Mouse (Mus musculus) heart, adult 2 months (tissue): ENCODE measurements around the gene Pcdh15. TPM values are rescaled to one million over a fixed set of nuclear protein-coding genes. Genes with fewer than 3 reads are reported as not detected.

Experiments used
- DNase-seq, 2 experiments: peaks; one replicate each; pipeline ENCODE4 v3.0.0; 2021
- H3K27ac ChIP-seq: fragments of 200-600 bp; 2 replicates; pipeline ENCODE4 v1.8.1; 2022
- H3K27me3 ChIP-seq: fragments of 200-500 bp; 2 replicates; pipeline ENCODE4 v1.6.1; 2012; ENCODE audit warnings: mild to moderate bottlenecking, low read length, inconsistent platforms, mixed read lengths; ENCODE audit not compliant: control insufficient read depth, insufficient read depth
- H3K36me3 ChIP-seq: fragments of 200-500 bp; 2 replicates; pipeline ENCODE4 v1.6.1; 2012; ENCODE audit warnings: low read length, inconsistent platforms; ENCODE audit not compliant: control insufficient read depth, insufficient read depth
- H3K4me1 ChIP-seq: fragments of 200-500 bp; 2 replicates; pipeline ENCODE4 v1.6.1; 2011; ENCODE audit warnings: low read length; ENCODE audit not compliant: control insufficient read depth, insufficient read depth
- H3K4me3 ChIP-seq: fragments of 200-600 bp; 2 replicates; pipeline ENCODE4 v1.8.1; 2022
- H3K79me2 ChIP-seq: fragments of 200-500 bp; replicated peaks from 2 replicates; pipeline ENCODE4 v1.6.1; 2012; ENCODE audit warnings: mild to moderate bottlenecking, inconsistent platforms, low read length, moderate library complexity, mixed read lengths; ENCODE audit not compliant: control insufficient read depth, insufficient read depth
- H3K9ac ChIP-seq: fragments of 200-500 bp; 2 replicates; pipeline ENCODE4 v1.6.1; 2012; ENCODE audit warnings: low read depth, mild to moderate bottlenecking, control low read depth, inconsistent platforms, low read length, mixed read lengths
- CTCF ChIP-seq: fragments of 200-600 bp; IDR thresholded peaks from 2 replicates; pipeline ENCODE4 v1.8.1; 2022; ENCODE audit warnings: antibody characterized with exemption, mild to moderate bottlenecking, moderate library complexity
- EP300 ChIP-seq: fragments of 200-500 bp; IDR thresholded peaks from 2 replicates; pipeline ENCODE4 v1.6.1; 2011; ENCODE audit warnings: low read depth, low read length, control low read depth; ENCODE audit not compliant: insufficient read depth
- POLR2A ChIP-seq: fragments of 200-500 bp; IDR thresholded peaks from 2 replicates; pipeline ENCODE4 v1.6.1; 2011; ENCODE audit warnings: mild to moderate bottlenecking, low read depth, low read length, control low read depth; ENCODE audit not compliant: insufficient read depth
- WGBS: fragments of 180-500 bp; shearing (Covaris S2); methylation state at CpG from one replicate; pipeline ENCODE4 v1.1.7; 2018; 5-methylcytosine and 5-hydroxymethylcytosine counted together
- intact Hi-C: fragments of 180-260 bp; cut with DNase I; formaldehyde crosslinking; loops from one replicate; pipeline ENCODE4 v1.15.1; 2025
- polyA plus RNA-seq: library from polyadenylated mRNA; depleted of rRNA; stranded (reverse); fragments of >200 nt; gene quantifications from 2 replicates; pipeline ENCODE4 v1.2.3, GENCODE M21; 2012
- total RNA-seq, 2 experiments: library from RNA; stranded (reverse); gene quantifications; 2 replicates each; pipeline ENCODE4 v1.2.3; 2021

Pcdh15 gene
- total and polyA plus RNA-seq, 3 experiments = 0.61 to 0.89 (median 0.68) TPM

DNA sequence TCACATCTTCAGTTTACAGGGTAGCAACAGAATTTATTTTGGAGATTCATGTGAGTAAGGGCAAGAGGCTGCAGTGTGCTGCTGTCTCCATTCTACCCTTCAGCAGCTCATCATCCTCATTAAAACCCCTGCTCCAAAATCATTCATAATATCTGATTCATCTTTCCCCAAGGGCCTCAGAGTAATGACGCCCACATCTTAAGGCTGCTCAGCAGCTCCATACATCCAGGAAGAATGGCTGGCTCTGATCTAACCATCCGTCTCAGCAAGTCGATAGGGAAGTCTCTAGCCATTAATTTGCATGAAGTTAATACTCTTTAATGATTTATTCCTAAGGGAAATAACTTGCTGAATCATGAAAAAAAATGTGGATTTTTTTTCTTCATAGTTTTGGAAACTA, 839.8 kb downstream of the Pcdh15 start:
- no peak for DNase-seq
- H3K79me2 ChIP-seq = no peaks in the 10 kb centered on the region
- TF ChIP-seq POLR2A (no peak), EP300 (no peak)
- no peak overlapping the region for H3K9ac ChIP-seq
- no peak overlapping the region for H3K4me3 ChIP-seq
- no peaks in the 10 kb centered on the region for H3K27me3 ChIP-seq
- no peaks in the 10 kb centered on the region for H3K4me1 ChIP-seq
- intact Hi-C loops = no loop called here
- H3K27ac ChIP-seq = no peak overlapping the region
- no peaks in the 10 kb centered on the region for H3K36me3 ChIP-seq
- WGBS = 73% methylated on average over 3 of the region's 3 CpGs

DNA sequence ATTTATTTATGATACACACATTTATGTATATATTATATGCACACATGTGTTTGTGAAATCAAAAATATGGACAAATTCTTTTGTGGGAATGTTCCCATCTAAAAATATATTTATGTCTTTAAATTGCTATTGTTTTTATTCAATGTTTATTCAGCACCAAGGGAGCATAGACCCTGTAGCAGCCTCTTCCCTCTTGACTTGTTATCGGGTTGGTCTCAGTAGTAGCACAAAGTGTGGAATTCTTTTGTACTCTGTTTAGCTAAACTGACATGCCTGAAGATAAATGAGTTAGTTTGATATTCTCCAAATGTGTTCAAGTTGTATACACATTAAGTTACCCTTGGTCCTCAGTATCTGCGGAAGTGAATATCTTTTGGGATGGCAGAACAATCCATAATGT, 848.7 kb downstream of the Pcdh15 start:
- intact Hi-C loops = no loop called here
- TF ChIP-seq CTCF (no peak), EP300 (no peak), POLR2A (no peak)
- DNase-seq = no peak
- WGBS = 60% methylated on average over 2 of the region's 2 CpGs
- no peaks in the 10 kb centered on the region for H3K4me1 ChIP-seq
- no peak overlapping the region for H3K4me3 ChIP-seq
- no peaks in the 10 kb centered on the region for H3K27me3 ChIP-seq
- no peak overlapping the region for H3K9ac ChIP-seq
- no peak overlapping the region for H3K27ac ChIP-seq
- no peaks in the 10 kb centered on the region for H3K79me2 ChIP-seq
- no peaks in the 10 kb centered on the region for H3K36me3 ChIP-seq

DNA sequence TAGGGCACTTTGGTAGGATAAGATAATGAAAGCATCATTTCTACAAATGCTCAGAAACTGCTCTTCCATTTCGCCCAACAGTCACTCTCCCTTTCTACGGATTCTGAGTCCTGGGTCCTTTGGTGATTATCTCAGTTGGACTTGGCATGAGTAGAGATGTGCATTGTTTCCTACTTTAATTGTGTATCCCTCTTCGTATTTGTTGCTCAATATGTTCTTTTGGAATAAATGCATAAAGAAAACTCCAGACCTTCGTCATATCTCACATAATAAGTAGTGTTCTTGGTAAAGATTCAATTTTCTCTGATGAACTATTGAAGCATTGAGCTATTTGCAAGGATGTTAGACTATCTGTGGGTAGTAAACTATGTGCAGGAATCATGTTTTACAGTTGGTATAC, 854.2 kb downstream of the Pcdh15 start:
- no peaks in the 10 kb centered on the region for H3K36me3 ChIP-seq
- DNase-seq = no peak
- H3K4me1 ChIP-seq = no peaks in the 10 kb centered on the region
- H3K79me2 ChIP-seq = no peaks in the 10 kb centered on the region
- WGBS = 68% methylated on average over 4 of the region's 4 CpGs
- no peak overlapping the region for H3K4me3 ChIP-seq
- no peaks in the 10 kb centered on the region for H3K27me3 ChIP-seq
- H3K27ac ChIP-seq = no peak overlapping the region
- TF ChIP-seq POLR2A (no peak), EP300 (no peak), CTCF (no peak)
- no peak overlapping the region for H3K9ac ChIP-seq
- intact Hi-C loops = no loop called here

DNA sequence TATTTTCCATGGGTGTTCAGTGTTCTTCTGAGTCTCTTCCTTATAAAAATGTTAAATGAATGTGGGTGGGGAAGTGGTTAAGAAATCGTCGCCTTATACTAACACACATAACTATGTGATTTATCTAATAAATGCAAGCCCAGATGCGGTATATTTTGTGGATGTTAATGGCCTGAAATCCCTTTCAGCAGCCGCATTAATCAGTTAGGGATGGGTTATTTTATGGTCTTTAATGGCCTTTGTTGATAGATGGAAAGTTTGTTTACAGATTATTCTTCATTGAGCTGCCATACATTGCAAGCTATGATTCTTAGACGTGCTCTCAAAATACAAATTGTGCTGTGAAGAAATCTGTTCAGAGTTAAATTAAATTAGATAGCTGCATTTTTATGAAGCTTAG, 884.9 kb downstream of the Pcdh15 start:
- Histone ChIP-seq H3K4me1 (no peaks in the 10 kb centered on the region), H3K36me3 (no peaks in the 10 kb centered on the region), H3K27me3 (no peaks in the 10 kb centered on the region), H3K9ac (no peak overlapping the region), H3K79me2 (no peaks in the 10 kb centered on the region), H3K4me3 (no peak overlapping the region), H3K27ac (no peak overlapping the region)
- intact Hi-C loops = no loop called here
- WGBS = 81% methylated on average over 5 of the region's 5 CpGs
- TF ChIP-seq CTCF = no peak
- no peak for TF ChIP-seq POLR2A
- no peak for TF ChIP-seq EP300
- DNase-seq = no peak

DNA sequence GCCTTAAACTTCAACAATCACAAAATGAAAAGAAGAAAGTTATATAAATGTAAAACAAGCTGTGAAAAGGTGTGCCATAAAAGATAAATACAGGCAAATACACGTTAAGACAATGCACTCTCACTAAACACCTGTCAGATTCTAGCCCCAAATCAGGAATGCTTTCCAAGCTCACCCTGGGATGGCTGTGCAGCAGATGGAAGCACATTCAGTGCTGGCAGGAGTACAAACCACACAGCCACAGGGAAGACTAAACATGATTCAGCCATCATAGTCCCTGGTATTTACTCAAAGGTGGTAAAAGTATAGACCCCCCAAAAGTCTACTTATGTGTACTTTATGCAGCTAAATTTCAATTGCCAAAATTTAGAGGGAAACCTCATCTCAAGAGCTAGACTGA, 909.7 kb downstream of the Pcdh15 start:
- no peak for DNase-seq
- no peaks in the 10 kb centered on the region for H3K79me2 ChIP-seq
- WGBS = 45% methylated on average over 1 of the region's 1 CpGs
- intact Hi-C loops = no loop called here
- no peaks in the 10 kb centered on the region for H3K27me3 ChIP-seq
- no peak overlapping the region for H3K9ac ChIP-seq
- TF ChIP-seq EP300 = no peak
- no peak for TF ChIP-seq CTCF
- no peak for TF ChIP-seq POLR2A
- H3K4me3 ChIP-seq = no peak overlapping the region
- H3K36me3 ChIP-seq = no peaks in the 10 kb centered on the region
- no peak overlapping the region for H3K27ac ChIP-seq
- H3K4me1 ChIP-seq = no peaks in the 10 kb centered on the region

DNA sequence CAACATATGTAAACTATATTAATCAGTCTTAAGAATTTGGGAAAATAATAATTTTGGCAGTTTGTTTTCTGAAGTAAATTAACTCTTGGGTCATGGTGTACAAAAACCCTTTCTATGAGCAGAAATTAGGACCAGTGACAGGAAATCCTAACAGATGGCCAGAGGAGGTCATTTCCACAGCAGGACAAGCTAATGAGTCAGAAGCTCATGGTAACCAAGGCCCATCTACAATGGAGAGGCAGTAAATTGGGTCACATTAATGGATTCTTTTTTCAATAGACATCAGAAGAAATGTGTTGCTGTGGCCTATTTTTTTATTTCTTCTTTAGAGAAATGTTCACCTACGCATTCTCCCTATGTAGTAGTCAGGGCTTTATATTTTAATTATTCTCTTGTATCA, 923.9 kb downstream of the Pcdh15 start:
- Histone ChIP-seq H3K79me2 (no peaks in the 10 kb centered on the region), H3K27me3 (no peaks in the 10 kb centered on the region), H3K27ac (no peak overlapping the region), H3K4me3 (no peak overlapping the region), H3K4me1 (no peaks in the 10 kb centered on the region), H3K36me3 (no peaks in the 10 kb centered on the region), H3K9ac (no peak overlapping the region)
- intact Hi-C loops = no loop called here
- DNase-seq = no peak
- 71% methylated on average over 1 of the region's 1 CpGs for WGBS
- no peak for TF ChIP-seq EP300
- TF ChIP-seq POLR2A = no peak
- no peak for TF ChIP-seq CTCF
